Mouse (Mus musculus): ENCODE data around the gene Nanos3. TPM values are rescaled to one million over a fixed set of nuclear protein-coding genes. Genes with fewer than 3 reads are reported as not detected.

The Nanos3 gene
- total RNA-seq, 2 experiments from 2014 or later = 2.6 to 3.2 TPM

DNA sequence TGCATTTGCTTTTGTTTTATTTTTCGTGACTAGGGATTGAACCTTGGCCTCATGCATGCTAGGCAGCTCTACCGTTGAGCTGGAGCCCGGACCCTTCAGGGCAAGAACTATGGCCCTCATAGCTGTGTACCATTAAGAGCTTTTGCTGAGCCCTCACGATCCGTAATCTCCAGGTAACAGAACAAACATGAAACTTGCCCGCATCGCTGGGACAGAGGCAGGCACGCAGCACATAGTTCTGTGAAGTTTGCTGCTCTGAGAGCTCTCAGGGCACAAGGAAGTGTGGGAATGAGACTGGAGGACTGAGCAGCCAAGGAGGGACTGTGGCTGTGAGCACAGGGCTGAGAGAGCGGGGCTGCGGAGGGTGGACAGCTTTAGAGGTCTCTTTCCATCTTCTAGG, 3.7 kb upstream of the Nanos3 start:
- intact Hi-C loops (cut with DNase I) = loop anchor here (5.0 kb wide), 1 partner anchor 94 kb away; no protein-coding TSS in a partner anchor
- DNase-seq (ENCODE audit: low spot score in 2 of 2) = no peak

DNA sequence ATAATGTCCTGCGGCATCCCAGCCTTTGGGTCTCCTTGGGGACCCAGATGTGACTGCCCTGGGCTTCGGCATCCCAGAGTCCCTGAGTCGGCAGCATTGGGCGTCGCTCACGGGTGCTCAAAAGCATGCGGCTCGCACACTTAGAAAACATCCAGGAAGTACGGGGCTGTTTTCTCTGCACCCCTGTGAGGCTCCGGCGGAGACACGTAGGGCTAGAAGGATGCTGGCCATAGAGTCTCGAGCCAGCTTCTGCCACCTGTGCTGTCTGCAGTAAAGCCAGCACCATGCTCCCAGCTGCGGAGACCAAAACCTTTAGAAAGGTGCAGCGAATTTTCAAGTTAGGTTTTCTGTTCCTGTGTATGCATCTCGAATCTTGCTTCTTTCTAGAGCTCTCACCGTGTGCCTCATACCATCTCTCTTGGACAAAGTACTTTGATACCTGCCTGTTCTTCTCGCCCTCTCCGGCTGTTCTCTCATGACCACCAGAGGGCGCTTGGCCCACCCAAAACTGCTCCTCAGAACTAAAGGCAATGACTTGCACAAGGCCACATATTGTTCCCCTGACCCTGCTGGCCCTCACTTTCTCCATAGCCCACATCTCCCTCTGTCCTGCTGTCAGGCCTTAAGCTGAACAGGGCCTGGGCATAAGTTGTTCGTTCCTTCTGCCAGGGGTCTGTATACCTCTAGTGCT, 2.2 kb upstream of the Nanos3 start:
- intact Hi-C loops (cut with DNase I) = loop anchor here (1.0 to 5.0 kb wide), 3 partner anchors 23 to 170 kb away; no protein-coding TSS in a partner anchor
- DNase-seq (ENCODE audit: low spot score in 2 of 2) = peak; percentile 60 to 62

DNA sequence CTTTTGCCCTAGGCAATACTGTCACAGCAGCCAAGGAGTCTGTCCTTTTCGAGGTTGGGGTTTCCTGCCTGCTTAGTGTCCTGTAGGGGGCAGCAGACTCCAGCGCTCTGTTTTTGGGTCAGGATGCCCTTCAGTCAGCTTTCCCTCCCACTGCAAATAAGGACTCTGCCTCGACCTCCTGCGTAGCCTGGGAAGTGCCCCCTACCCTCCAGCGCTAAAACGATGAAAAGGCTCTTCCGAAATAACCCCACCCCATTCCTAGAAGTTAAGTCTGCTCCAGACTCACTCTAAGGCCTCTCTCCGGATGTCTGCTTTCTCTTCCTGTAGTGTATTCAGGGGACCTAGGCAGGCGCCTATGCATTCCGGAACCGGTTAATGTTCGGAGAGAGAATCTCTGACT, 1.5 kb upstream of the Nanos3 start:
- intact Hi-C loops (cut with DNase I) = loop anchor here (2.0 to 5.0 kb wide), 2 partner anchors 96 to 170 kb away; no protein-coding TSS in a partner anchor
- peak; percentile 82 to 85 for DNase-seq (ENCODE audit: low spot score in 2 of 2)

DNA sequence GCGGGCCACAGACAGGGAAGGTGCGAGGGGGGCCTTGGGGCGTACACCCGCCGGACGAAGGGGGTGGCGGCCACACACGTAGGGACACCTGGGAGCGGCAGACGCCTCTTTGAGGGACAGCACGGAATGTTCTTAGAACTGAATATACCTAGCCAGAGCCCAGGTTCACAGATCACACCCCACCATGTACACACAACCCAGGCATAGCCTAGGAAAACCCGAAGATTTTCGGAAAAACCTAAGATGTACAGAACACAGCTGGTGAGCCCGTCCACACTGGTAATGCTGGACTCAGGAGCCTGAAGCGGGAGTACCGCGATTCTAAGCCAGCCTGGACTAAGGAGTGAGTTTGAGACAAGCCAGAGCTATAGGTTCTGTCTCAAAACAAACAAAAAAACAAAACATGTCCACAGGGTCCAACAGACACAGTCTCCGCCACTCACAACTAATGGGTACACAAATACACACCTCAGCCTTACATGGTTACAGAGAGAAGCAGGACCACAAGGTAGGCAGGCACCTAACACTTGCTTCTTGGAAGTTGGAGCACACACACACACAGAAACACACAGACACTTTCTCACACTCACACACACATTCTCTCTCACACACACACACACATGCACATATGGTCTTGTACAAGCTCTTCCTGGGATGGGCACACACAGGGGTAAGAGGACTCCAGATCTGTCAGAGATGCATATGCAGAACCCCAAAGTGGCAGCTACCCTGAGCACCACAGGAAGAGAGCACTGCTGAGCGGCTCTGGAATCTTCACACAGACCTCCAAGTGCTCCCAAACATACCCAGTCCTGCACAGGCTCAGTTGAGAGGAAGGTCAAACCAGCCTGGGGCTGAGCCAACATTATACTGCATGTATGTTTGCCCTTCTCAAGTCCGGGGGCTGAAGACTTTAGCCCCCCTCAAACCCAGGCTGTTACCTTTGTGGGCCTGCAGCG, 653 bp downstream of the Nanos3 start:
- intact Hi-C loops (cut with DNase I) = loop anchor here (5.0 kb wide), 1 partner anchor 98 kb away; no protein-coding TSS in a partner anchor
- DNase-seq (ENCODE audit: low spot score in 2 of 2) = peak in 1 of 2 experiments; percentile 11

DNA sequence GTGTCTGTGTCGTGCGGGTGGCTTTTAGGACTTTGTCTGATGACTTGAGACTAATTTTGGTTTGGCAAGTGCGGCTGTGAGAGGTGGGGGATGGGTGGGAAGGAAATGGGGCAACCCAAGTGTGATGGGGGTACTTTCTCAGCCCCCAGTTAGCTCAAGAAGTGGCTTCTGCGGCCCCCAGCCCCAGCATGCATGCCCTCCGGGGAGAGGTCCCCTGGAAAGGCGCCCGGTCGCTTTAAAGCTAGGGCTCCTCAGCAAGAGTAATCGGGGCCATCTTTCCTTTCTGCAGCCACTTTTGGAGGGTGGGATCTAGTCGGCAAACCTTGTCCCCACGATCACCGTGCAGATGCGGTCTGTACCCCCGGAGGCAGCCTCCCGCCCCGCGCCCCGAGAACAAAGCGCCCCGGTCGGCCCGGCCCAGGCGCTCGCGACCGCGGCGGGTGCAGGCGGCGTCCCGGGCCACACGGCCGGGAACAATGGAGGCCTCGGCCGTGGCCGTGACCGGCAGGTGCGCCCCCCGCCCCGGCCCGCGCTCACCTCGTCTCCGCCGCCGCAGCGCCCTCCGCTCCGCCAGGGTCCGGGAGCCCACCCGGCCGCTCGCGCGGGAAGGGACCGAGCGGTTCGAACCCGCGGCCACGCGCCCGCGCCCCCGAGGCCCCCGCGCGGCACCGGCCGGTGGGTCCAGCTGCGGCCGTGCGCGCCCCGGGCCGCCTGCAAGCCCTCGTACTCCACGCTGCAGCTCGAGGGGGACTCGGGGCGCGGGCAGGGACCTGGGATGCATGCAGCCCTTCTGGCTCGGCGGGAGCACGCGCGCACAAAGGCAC, 1.5 kb downstream of the Nanos3 start:
- peak in 1 of 2 experiments; percentile 14 for DNase-seq (ENCODE audit: low spot score in 2 of 2)
- intact Hi-C loops (cut with DNase I) = no loop called here

DNA sequence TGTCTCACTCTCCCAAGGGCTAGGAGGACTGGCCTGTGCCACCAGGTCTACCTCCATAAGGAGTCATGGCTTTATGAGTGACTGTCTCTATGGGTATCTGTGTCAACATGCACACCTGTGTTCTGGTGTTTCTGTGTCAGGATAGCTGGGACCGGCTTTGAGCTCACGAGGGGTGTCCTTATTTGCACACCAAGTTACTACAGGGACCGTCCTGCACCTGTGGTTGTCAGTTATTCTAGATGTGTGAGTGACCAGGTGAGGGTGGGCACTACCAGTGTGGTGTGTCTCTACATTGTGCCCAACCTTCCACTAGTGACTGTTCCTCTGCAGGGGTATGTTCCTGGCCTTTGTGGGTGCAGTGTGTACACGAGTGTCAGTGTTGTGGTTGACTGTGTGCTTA, 2.2 kb downstream of the Nanos3 start:
- intact Hi-C loops (cut with DNase I) = no loop called here
- no peak for DNase-seq (ENCODE audit: low spot score in 2 of 2)

DNA sequence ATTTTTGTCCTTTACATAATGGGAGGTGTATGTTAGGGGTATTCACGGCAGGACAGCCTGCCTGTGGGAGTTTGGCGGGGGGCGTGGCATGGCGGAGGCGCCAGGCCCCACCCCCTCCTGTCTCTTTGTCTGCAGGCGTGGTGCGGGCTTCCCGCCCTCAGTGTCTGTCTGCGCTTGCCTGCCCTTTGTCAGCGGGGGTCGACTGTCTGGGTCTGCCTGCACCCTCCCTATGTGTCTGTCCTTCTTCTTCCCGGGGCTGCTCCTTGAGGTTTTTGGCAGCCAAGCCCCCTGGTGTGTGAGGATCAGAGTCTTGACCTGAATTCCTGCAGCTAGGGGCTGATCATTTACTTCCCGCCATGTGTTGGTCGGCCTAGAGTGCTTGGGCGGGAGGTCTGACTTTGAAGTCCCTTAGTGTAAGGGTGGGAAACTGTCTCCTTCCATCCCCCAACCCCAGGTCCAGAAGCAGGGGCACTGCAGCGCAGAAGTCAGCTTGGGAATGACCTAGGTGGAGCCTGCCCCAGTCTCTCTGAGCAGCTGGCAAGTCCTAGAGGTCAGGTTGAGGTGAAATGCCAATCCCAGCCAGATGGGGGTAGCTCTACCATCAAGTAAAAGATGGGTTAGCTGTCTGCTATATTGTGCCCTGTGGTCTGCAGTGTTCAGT, 4.4 kb downstream of the Nanos3 start:
- intact Hi-C loops (cut with DNase I) = no loop called here
- peak in 1 of 2 experiments; percentile 22 for DNase-seq (ENCODE audit: low spot score in 2 of 2)

DNA sequence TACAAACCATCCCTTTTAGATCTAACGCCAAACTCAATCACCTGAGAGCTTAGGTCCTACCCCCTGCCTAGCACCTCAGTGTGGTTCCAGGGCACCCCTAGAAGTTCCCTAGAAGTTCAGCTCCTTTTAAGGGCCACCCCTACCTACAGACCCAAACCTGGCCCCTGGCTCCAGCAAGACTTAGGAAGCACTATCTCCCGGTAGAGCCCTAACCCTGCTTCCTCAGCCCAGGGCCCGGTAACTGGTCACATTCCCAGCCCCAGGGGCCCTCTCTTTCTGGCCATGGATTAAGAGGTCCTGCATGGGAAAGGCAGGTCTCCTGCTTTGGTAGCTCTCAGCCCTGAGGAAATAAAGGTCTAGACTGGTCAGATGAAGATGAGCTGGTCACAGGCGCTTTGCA, 5.1 kb downstream of the Nanos3 start:
- intact Hi-C loops (cut with DNase I) = no loop called here
- DNase-seq (ENCODE audit: low spot score in 2 of 2) = no peak

DNA sequence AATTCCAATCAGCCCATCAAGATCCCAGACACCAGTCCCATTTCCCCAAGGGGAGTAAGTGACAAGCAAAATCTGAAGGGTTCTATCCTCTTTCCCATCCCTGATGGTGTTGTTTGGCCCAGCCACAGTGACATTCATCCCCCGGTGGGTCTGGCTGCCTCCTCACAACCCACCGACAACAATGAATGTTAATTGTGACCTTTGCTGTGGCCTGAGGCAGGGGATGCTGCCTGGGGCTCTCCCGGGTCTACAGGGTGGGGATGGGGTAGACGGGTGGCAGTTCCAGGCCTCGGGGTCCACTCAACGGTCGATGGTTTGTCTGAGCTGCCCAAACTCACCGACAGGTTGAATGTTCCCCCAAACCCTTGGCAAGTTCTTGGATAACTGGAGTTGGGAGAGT, 6.4 kb downstream of the Nanos3 start:
- no peak for DNase-seq (ENCODE audit: low spot score in 2 of 2)
- intact Hi-C loops (cut with DNase I) = no loop called here

DNA sequence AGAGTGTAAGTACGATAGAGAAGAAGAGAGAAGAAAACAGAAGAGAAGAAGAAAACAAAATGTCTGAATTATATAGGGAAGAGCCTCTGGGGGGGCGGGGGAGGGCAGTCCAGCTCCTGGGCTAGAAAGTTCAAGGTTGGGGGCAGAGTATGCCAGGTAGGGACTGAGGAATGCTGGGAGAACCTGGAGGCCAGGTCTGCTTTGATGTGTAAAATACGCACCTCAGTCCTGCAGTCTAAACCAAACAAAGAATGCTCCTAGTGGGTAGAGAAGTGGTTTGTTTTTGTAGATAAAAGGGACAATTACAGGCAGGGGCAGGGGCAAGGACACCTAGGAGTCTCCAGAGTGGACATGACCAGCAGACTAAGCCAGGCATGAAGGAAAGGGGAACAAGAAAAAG, 7.6 kb downstream of the Nanos3 start:
- intact Hi-C loops (cut with DNase I) = no loop called here
- DNase-seq (ENCODE audit: low spot score in 2 of 2) = no peak

DNA sequence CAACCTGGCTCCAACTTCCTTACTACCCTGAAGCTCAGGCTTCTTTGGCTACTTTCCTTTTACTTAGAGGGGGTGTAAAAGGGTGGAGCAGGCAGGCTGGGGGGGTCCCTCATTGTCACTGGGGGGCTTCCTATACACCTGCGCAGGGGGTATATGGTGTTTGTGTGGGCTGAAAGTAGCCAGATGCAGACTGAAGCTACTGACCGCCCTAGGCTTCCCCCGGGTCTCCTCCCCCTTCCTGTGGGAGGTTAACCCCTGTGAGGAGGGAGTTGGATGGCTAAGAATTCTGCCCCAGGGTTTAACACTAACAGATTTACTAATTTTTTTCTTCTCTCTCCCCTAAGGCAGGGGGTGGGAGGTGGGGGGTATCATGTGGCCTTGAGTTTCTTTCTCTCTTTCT, 8.5 kb downstream of the Nanos3 start:
- intact Hi-C loops (cut with DNase I) = no loop called here
- DNase-seq (ENCODE audit: low spot score in 2 of 2) = no peak

DNA sequence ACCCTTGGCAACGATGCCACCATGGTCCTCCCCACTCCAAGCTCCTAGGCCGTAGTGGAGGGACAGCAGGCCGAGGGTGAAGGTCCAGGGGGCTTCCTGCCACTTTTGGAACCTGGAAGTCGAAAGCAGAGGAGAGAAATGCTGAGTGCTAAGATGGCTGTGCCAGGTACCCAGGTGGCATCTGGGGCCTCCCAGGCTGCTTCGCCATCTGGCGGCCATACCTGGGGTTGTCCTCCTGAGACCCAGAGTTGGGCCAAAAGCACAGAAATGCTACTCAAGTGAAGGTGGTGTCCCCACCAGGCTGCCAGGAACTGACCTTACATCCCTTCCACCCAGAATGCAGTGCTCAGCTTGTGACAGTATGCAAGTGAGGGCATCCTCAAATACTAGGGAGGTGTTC, 11.2 kb downstream of the Nanos3 start:
- intact Hi-C loops (cut with DNase I) = loop anchor here (5.0 kb wide), 1 partner anchor 137 kb away; no protein-coding TSS in a partner anchor
- DNase-seq (ENCODE audit: low spot score in 2 of 2) = no peak

DNA sequence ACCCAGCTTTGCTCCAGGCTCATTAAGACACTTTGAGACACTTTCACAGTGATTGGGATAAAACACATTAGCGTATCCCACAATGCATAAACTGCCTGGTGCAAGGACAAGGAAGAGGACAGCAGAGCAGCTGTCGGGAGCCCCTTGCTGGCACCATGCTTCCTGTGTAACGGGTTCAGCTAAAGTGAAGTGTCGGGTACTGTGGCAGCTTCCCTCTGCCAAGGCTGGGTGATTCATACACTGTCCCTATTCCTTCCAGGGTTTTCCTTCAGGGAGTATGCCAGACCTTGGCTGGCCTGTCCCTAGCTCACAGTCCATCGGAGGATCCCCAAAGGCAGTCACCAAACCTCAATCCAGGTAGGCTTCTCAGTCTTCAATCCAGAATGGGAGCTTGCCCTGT, 14.9 kb downstream of the Nanos3 start:
- intact Hi-C loops (cut with DNase I) = loop anchor here (5.0 kb wide), 1 partner anchor 133 kb away; no protein-coding TSS in a partner anchor
- DNase-seq (ENCODE audit: low spot score in 2 of 2) = no peak

DNA sequence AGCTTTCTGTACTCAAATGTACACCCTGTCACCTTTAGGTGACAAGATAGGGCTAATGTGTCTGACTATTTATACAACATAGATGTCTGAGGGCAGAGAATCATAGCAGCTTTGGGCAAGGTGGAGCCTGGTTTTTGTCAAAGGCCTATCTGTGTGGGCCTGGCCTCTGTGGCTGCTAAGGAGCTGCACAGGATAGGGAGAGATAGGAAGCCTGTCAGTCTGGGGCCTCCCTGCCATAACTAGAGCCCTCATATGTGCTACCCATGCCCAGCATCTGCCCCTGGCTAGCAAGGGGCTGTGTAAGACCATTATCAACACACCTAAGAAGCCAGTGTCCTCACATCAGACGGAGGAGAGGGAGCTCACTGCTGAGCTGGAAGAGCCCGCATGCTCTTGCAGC, 17.3 kb downstream of the Nanos3 start:
- DNase-seq (ENCODE audit: low spot score in 2 of 2) = no peak
- intact Hi-C loops (cut with DNase I) = no loop called here

DNA sequence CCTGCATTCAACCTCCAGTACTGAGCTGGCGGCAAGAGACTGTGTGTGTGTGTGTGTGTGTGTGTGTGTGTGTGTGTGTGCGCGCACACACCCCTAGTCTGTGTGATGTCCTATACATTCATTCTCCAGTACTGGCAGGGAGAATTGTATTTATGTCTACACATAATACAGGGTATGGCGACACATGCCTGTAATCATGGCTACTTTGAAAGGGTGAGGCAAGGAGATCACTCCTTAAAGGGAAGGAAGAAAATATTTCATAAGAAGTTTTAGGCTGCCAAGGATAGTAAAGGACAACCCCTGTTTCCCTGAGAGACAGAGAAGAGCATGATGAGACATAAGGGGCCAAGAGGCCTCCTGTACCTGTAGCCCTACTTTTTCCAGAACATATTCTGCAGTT, 27.4 kb downstream of the Nanos3 start:
- intact Hi-C loops (cut with DNase I) = no loop called here
- DNase-seq (ENCODE audit: low spot score in 2 of 2) = no peak

DNA sequence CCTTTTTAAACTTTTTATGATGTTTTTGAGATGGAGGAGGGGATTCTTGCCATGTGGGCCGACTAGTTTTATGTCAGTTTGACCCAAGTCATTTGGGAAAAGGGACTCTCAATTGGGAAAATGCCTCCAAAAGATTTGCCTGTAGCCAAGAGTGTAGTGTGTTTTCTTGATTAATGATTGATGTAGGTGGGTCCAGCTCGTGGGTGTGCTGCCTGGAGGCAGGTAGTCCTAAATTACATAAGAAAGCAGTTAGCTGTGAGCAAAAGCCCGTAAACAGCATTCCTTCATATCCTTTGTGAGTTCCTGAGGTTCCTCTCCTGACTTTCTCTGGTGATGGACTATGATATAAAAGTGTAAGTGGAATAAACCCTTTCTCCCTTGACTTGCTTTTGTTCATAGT, 35.8 kb downstream of the Nanos3 start:
- intact Hi-C loops (cut with DNase I) = no loop called here
- no peak for DNase-seq (ENCODE audit: low spot score in 2 of 2)

DNA sequence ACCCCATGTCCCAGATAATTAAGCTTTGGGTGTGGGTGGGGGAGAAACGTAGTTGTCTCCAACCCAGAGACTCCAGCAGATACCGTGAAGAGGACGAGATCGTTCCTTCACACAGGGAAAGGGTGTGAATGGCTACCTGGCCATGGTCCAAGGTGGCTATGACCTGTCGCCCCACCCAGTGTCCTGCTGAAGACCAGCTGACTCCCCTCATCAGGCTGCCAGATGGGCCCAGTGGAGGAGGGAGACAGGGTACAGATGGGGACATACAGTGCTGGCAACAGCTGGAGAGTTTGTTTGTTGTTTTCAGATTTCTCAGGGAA, 36.5 kb downstream of the Nanos3 start:
- intact Hi-C loops (cut with DNase I) = no loop called here

DNA sequence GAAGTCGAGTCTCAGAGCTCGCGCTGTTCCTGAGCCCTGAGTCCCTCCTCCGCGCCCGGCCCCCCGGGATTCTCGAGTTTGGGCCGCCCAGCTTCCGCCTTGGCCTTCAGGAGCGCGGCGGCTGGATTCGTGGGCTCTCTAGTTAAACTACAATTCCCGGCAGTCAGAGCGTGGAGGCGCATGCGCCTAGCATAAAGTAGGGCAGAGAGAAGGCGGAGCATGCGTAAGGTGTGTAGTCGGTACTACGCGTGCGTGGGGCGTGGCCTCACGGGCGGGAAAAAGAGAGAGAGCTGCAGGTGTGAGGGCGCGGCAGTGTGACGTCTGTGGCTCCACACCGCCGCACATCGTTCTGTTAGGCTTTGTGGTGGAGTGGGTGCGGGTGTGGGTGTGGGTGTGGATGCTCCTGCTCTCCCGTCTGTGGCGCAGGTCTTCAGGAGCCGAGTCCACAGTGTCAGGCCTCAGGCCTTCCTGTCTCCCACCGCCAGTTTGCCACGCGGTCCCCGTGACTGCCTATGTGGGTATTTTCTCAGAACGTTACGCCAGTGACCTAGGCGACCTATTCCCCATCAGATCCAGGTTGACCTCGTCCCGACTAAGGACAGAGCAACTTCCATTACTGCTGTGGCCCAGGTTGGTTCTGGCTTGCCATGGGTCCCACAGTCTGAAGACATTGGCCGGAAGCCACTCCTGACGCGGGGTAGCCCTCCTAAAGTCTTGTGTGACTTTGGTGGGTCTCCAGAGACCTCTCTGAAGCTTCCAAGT, 37.1 kb downstream of the Nanos3 start, which contains the start of the genes Cc2d1a and 4930432K21Rik:
Cc2d1a (minus strand) TSS at position 168 of the 762 bp plus-strand sequence.
4930432K21Rik (plus strand) TSS at position 257 of the 762 bp plus-strand sequence.
- intact Hi-C loops (cut with DNase I) = no loop called here
- DNase-seq (ENCODE audit: low spot score in 2 of 2) = peak; percentile 93 to 98

More for the DNA sequence above, 36.5 kb downstream of the Nanos3 start:
- DNase-seq (ENCODE audit: low spot score in 2 of 2) = no peak

All from left cerebral cortex, postnatal 25 days (tissue).